ENCODE assay signal across 25 mouse cellular contexts in genomic region chr3:117107378-117107777, GRCm38 (mm10).
DNase-seq lines count a peak whose midpoint lies in the region; ATAC-seq and TF ChIP-seq lines count a peak whose summit lies in the region.
"Had no signal": no experiment of that assay in that cellular context is flagged by ENCODE, and none has a peak within 500 bp of the region (broad histone marks: within the 10 kb centered on the region; RNA-seq: fewer than 3 reads in every experiment).

No protein-coding gene starts in this region.

- ATAC-seq in lung, postnatal 0 days, result no peak
- ATAC-seq in midbrain, embryonic 13.5 days, result peak; percentile 53; the same call in 1 of the 2 replicates
- no peak for ATAC-seq in midbrain, embryonic 11.5 days (ENCODE audit: low FRiP score)
- ATAC-seq: forebrain, embryonic 15.5 days; Patski had no signal

- no peak overlapping the region for H3K27ac ChIP-seq in lung, postnatal 0 days (ENCODE audit: low read length)
- no peak overlapping the region for H3K27ac ChIP-seq in midbrain, embryonic 13.5 days
- H3K27ac ChIP-seq in midbrain, embryonic 11.5 days (ENCODE audit: low read depth, low read length), result no peak overlapping the region
- H3K27ac ChIP-seq: embryonic facial prominence, embryonic 13.5 days; forebrain, embryonic 12.5 days; forebrain, embryonic 15.5 days; heart, adult 2 months; heart, embryonic 10.5 days; heart, embryonic 13.5 days; hindbrain, embryonic 12.5 days; hindbrain, embryonic 15.5 days had no signal

- no peaks in the 10 kb centered on the region for H3K27me3 ChIP-seq in lung, postnatal 0 days (replicated peaks; ENCODE audit: insufficient read depth, low read length)
- no peaks in the 10 kb centered on the region for H3K27me3 ChIP-seq in midbrain, embryonic 13.5 days
- H3K27me3 ChIP-seq in midbrain, embryonic 11.5 days (ENCODE audit: control insufficient read depth, insufficient read depth, low read length), result no peaks in the 10 kb centered on the region
- H3K27me3 ChIP-seq: CH12.LX; embryonic facial prominence, embryonic 13.5 days; forebrain, embryonic 12.5 days; forebrain, embryonic 15.5 days; heart, embryonic 13.5 days; hindbrain, embryonic 12.5 days; hindbrain, embryonic 15.5 days; Patski had no signal

- no peaks in the 10 kb centered on the region for H3K36me3 ChIP-seq in lung, postnatal 0 days (ENCODE audit: insufficient read depth, low read length)
- no peaks in the 10 kb centered on the region for H3K36me3 ChIP-seq in midbrain, embryonic 13.5 days
- no peaks in the 10 kb centered on the region for H3K36me3 ChIP-seq in midbrain, embryonic 11.5 days (ENCODE audit: control insufficient read depth, insufficient read depth, low read length)
- H3K36me3 ChIP-seq: embryonic facial prominence, embryonic 13.5 days; forebrain, embryonic 12.5 days; forebrain, embryonic 15.5 days; G1E; heart, embryonic 10.5 days; heart, embryonic 13.5 days; hindbrain, embryonic 12.5 days; hindbrain, embryonic 15.5 days had no signal

- no peak overlapping the region for H3K4me2 ChIP-seq in lung, postnatal 0 days (replicated peaks; ENCODE audit: low read depth, low read length)
- H3K4me2 ChIP-seq in midbrain, embryonic 13.5 days (replicated peaks), result no peak overlapping the region
- H3K4me2 ChIP-seq in midbrain, embryonic 11.5 days, result no peak overlapping the region
- H3K4me2 ChIP-seq: embryonic facial prominence, embryonic 13.5 days; forebrain, embryonic 12.5 days; forebrain, embryonic 15.5 days; heart, embryonic 13.5 days; hindbrain, embryonic 12.5 days; hindbrain, embryonic 15.5 days had no signal

- TF ChIP-seq EP300 in lung, postnatal 0 days (IDR thresholded peaks at IDR 0.05), result no peak

- 72% methylated on average over 3 of the region's 3 CpGs for WGBS in lung, postnatal 0 days
- 85% methylated on average over 3 of the region's 3 CpGs for WGBS in midbrain, embryonic 13.5 days
- 89% methylated on average over 3 of the region's 3 CpGs for WGBS in midbrain, embryonic 11.5 days

- no peak overlapping the region for H3K4me3 ChIP-seq in lung, postnatal 0 days (ENCODE audit: low read depth, low read length)
- H3K4me3 ChIP-seq in midbrain, embryonic 13.5 days (replicated peaks), result no peak overlapping the region
- no peak overlapping the region for H3K4me3 ChIP-seq in midbrain, embryonic 11.5 days (ENCODE audit: low read depth, low read length)
- H3K4me3 ChIP-seq: embryonic facial prominence, embryonic 13.5 days; erythroblast, embryonic 14.5 days; forebrain, embryonic 12.5 days; forebrain, embryonic 15.5 days; heart, adult 2 months; heart, embryonic 10.5 days; heart, embryonic 13.5 days; hindbrain, embryonic 12.5 days; hindbrain, embryonic 15.5 days had no signal

- peak; percentile 75 for DNase-seq in heart, adult 11 months
- DNase-seq in heart, postnatal 14 days, result no peak
- DNase-seq in lung, postnatal 10 days, result peak; percentile 46
- no peak for DNase-seq in lung, postnatal 0 days (ENCODE audit: low spot score)
- no peak for DNase-seq in midbrain, embryonic 11.5 days (ENCODE audit: low spot score, missing footprints)
- DNase-seq: adrenal gland, postnatal 10 days; adrenal gland, postnatal 36 days; B cell, adult 2 months; cerebellum, adult 18-20 months; cerebellum, adult 9-10 months; cerebellum, postnatal 14 days; gastrocnemius, postnatal 25 days; heart, adult 2 months had no signal

- H3K4me1 ChIP-seq in lung, postnatal 0 days (ENCODE audit: insufficient read depth, low read depth, low read length), result no peaks in the 10 kb centered on the region
- H3K4me1 ChIP-seq in midbrain, embryonic 13.5 days (replicated peaks), result peaks cover 19% of the 10 kb centered on the region
- H3K4me1 ChIP-seq in midbrain, embryonic 11.5 days (ENCODE audit: control insufficient read depth, insufficient read depth, low read length), result no peaks in the 10 kb centered on the region
- H3K4me1 ChIP-seq: forebrain, embryonic 12.5 days; heart, embryonic 10.5 days; hindbrain, embryonic 12.5 days; hindbrain, embryonic 15.5 days had no signal

- intact Hi-C loops in heart, postnatal 14 days (cut with DNase I), result loop anchor here (5.0 kb wide), 1 partner anchor 40 kb away; no protein-coding TSS in a partner anchor

- H3K9me3 ChIP-seq in lung, postnatal 0 days (ENCODE audit: low read length), result no peaks in the 10 kb centered on the region
- H3K9me3 ChIP-seq in midbrain, embryonic 13.5 days, result no peaks in the 10 kb centered on the region
- H3K9me3 ChIP-seq in midbrain, embryonic 11.5 days (ENCODE audit: control insufficient read depth, low read length), result no peaks in the 10 kb centered on the region
- H3K9me3 ChIP-seq: embryonic facial prominence, embryonic 13.5 days; forebrain, embryonic 12.5 days; forebrain, embryonic 15.5 days; G1E; heart, embryonic 10.5 days; heart, embryonic 13.5 days; hindbrain, embryonic 12.5 days; hindbrain, embryonic 15.5 days had no signal

- no peak overlapping the region for H3K9ac ChIP-seq in lung, postnatal 0 days (replicated peaks; ENCODE audit: low read depth)
- H3K9ac ChIP-seq in midbrain, embryonic 13.5 days (replicated peaks), result no peak overlapping the region
- H3K9ac ChIP-seq in midbrain, embryonic 11.5 days (ENCODE audit: low read length), result no peak overlapping the region
- H3K9ac ChIP-seq: embryonic facial prominence, embryonic 13.5 days; forebrain, embryonic 12.5 days; forebrain, embryonic 15.5 days; heart, embryonic 13.5 days; hindbrain, embryonic 12.5 days; hindbrain, embryonic 15.5 days had no signal

- TF ChIP-seq CTCF in lung, postnatal 0 days (IDR thresholded peaks at IDR 0.05), result no peak

Comparison
In these comparisons a context has a peak if more than half of its experiments do, and no peak if none do; other contexts are left out.
1. DNase-seq: peak in heart, adult 11 months (single experiment) and lung, postnatal 10 days (single experiment); none in heart, postnatal 14 days (0 of 2), lung, postnatal 0 days (single experiment) and midbrain, embryonic 11.5 days (single experiment).